Mouse (Mus musculus) lung, postnatal 25 days (tissue): ENCODE results near the gene Sgtb.

Experiments
- DNase-seq: peaks from one replicate; pipeline ENCODE4 v3.0.0; 2022; ENCODE audit warnings: low spot score

The Sgtb gene

GRCm38 (mm10) chr13:104109816-104110521, 428 bp downstream of the Sgtb start:
- peak; percentile 18 for DNase-seq

GRCm38 (mm10) chr13:104110526-104110925, 985 bp downstream of the Sgtb start:
- no peak for DNase-seq

- no peak for DNase-seq
Observed at GRCm38 (mm10) chr13:104112266-104112900, 2.8 kb downstream of the Sgtb start.

- no peak for DNase-seq
Observed at GRCm38 (mm10) chr13:104113782-104114181, 4.2 kb downstream of the Sgtb start.

GRCm38 (mm10) chr13:104114827-104115226, 5.3 kb downstream of the Sgtb start:
- DNase-seq = no peak

- no peak for DNase-seq
Observed at GRCm38 (mm10) chr13:104122078-104122840, 12.7 kb downstream of the Sgtb start.

GRCm38 (mm10) chr13:104123662-104124381, 14.3 kb downstream of the Sgtb start:
- no peak for DNase-seq

GRCm38 (mm10) chr13:104132561-104132960, 23.0 kb downstream of the Sgtb start:
- no peak for DNase-seq

GRCm38 (mm10) chr13:104134510-104135085, 25.1 kb downstream of the Sgtb start:
- DNase-seq = no peak

- DNase-seq = peak; percentile 80
Observed at GRCm38 (mm10) chr13:104139369-104140209, 30.0 kb downstream of the Sgtb start.

- DNase-seq = no peak
Observed at GRCm38 (mm10) chr13:104144871-104145270, 35.3 kb downstream of the Sgtb start.

- DNase-seq = no peak
Observed at GRCm38 (mm10) chr13:104145646-104146045, 36.1 kb downstream of the Sgtb start.

- no peak for DNase-seq
Observed at GRCm38 (mm10) chr13:104154180-104154579, 44.6 kb downstream of the Sgtb start.

GRCm38 (mm10) chr13:104155106-104155505, 45.6 kb downstream of the Sgtb start:
- DNase-seq = no peak

GRCm38 (mm10) chr13:104155686-104156085, 46.1 kb downstream of the Sgtb start:
- no peak for DNase-seq

- no peak for DNase-seq
Observed at GRCm38 (mm10) chr13:104171711-104172110, 62.2 kb downstream of the Sgtb start.

- DNase-seq = no peak
Observed at GRCm38 (mm10) chr13:104172498-104172897, 63.0 kb downstream of the Sgtb start.

- no peak for DNase-seq
Observed at GRCm38 (mm10) chr13:104176874-104177273, 67.3 kb downstream of the Sgtb start.

GRCm38 (mm10) chr13:104177796-104178649, 68.5 kb downstream of the Sgtb start, which contains the start of gene Trappc13:
Gene Trappc13 (minus strand): TSS chr13:104178469.
- DNase-seq = no peak

GRCm38 (mm10) chr13:104178650-104179121, 69.1 kb downstream of the Sgtb start, which contains the start of gene Trim23:
Gene Trim23 (plus strand): TSS chr13:104178797.
- DNase-seq = peak; percentile 98
